15 mouse cellular contexts compared by ENCODE assay signal in genomic region chr4:117850176-117850575, GRCm38 (mm10). TPM values are rescaled to one million over a fixed set of nuclear protein-coding genes. Genes with fewer than 3 reads are reported as not detected.
A peak's percentile ranks its signal among the peaks of the same experiment; 100 is the strongest.
DNase-seq lines count a peak whose midpoint lies in the region; ATAC-seq lines count a peak whose summit lies in the region.
"Had no signal": no experiment of that assay in that cellular context is flagged by ENCODE, and none has a peak within 500 bp of the region (broad histone marks: within the 10 kb centered on the region; RNA-seq: fewer than 3 reads in every experiment).

No protein-coding gene starts in this region.

- H3K27ac ChIP-seq in hindbrain, embryonic 13.5 days: peak overlapping the region; percentile 70
- no peak overlapping the region for H3K27ac ChIP-seq in hindbrain, embryonic 12.5 days
- H3K27ac ChIP-seq in midbrain, embryonic 16.5 days (ENCODE audit: low read length): peak overlapping the region; percentile 45; the same call in 1 of the 2 replicates
- no peak overlapping the region for H3K27ac ChIP-seq in midbrain, embryonic 13.5 days
- H3K27ac ChIP-seq: embryonic facial prominence, embryonic 10.5 days had no signal

- WGBS in hindbrain, embryonic 13.5 days: 77% methylated on average over 7 of the region's 7 CpGs
- WGBS in hindbrain, embryonic 12.5 days: 84% methylated on average over 7 of the region's 7 CpGs
- WGBS in midbrain, embryonic 16.5 days: 78% methylated on average over 7 of the region's 7 CpGs
- WGBS in midbrain, embryonic 13.5 days: 87% methylated on average over 7 of the region's 7 CpGs

- no peak overlapping the region for H3K4me3 ChIP-seq in hindbrain, embryonic 13.5 days
- no peak overlapping the region for H3K4me3 ChIP-seq in hindbrain, embryonic 12.5 days
- no peak overlapping the region for H3K4me3 ChIP-seq in midbrain, embryonic 16.5 days (ENCODE audit: low read depth, low read length)
- no peak overlapping the region for H3K4me3 ChIP-seq in midbrain, embryonic 13.5 days (replicated peaks)
- H3K4me3 ChIP-seq: embryonic facial prominence, embryonic 10.5 days; erythroblast, embryonic 14.5 days; heart, embryonic 12.5 days had no signal

- no peak for ATAC-seq in hindbrain, embryonic 13.5 days (ENCODE audit: low FRiP score)
- no peak for ATAC-seq in hindbrain, embryonic 12.5 days (ENCODE audit: low FRiP score)
- ATAC-seq in midbrain, embryonic 16.5 days: no peak
- ATAC-seq in midbrain, embryonic 13.5 days: no peak
- ATAC-seq: activated CD4-positive, CD25-positive, alpha-beta regulatory T cell, adult 4 months had no signal

- no peaks in the 10 kb centered on the region for H3K9me3 ChIP-seq in hindbrain, embryonic 13.5 days
- no peaks in the 10 kb centered on the region for H3K9me3 ChIP-seq in hindbrain, embryonic 12.5 days (replicated peaks)
- no peaks in the 10 kb centered on the region for H3K9me3 ChIP-seq in midbrain, embryonic 16.5 days (replicated peaks; ENCODE audit: control insufficient read depth, low read length, poor library complexity, severe bottlenecking)
- H3K9me3 ChIP-seq in midbrain, embryonic 13.5 days: no peaks in the 10 kb centered on the region
- H3K9me3 ChIP-seq: embryonic facial prominence, embryonic 10.5 days; heart, embryonic 12.5 days had no signal

- 0 out of 2 replicates have a peak, but pooled peaks cover 5% of the 10 kb centered on the region for H3K27me3 ChIP-seq in hindbrain, embryonic 13.5 days
- no peaks in the 10 kb centered on the region for H3K27me3 ChIP-seq in hindbrain, embryonic 12.5 days
- H3K27me3 ChIP-seq in midbrain, embryonic 16.5 days (ENCODE audit: control insufficient read depth, insufficient read depth, low read depth, low read length): no peaks in the 10 kb centered on the region
- H3K27me3 ChIP-seq in midbrain, embryonic 13.5 days: no peaks in the 10 kb centered on the region

- H3K4me2 ChIP-seq in hindbrain, embryonic 13.5 days: peak overlapping the region; percentile 1; the same call in 1 of the 2 replicates
- H3K4me2 ChIP-seq in hindbrain, embryonic 12.5 days (replicated peaks): no peak overlapping the region
- H3K4me2 ChIP-seq in midbrain, embryonic 16.5 days (ENCODE audit: low read length): no peak overlapping the region
- H3K4me2 ChIP-seq in midbrain, embryonic 13.5 days (replicated peaks): no peak overlapping the region
- H3K4me2 ChIP-seq: heart, embryonic 12.5 days had no signal

- H3K4me1 ChIP-seq in hindbrain, embryonic 13.5 days (replicated peaks): peaks cover 46% of the 10 kb centered on the region
- H3K4me1 ChIP-seq in hindbrain, embryonic 12.5 days: peaks cover 32% of the 10 kb centered on the region
- H3K4me1 ChIP-seq in midbrain, embryonic 16.5 days (ENCODE audit: control insufficient read depth, insufficient read depth, low read length): peaks cover 4% of the 10 kb centered on the region; the same call in 1 of the 2 replicates
- peaks cover 32% of the 10 kb centered on the region for H3K4me1 ChIP-seq in midbrain, embryonic 13.5 days (replicated peaks)

- peak; percentile 82 to 87 for DNase-seq in cerebellum, postnatal 10 days
- no peak for DNase-seq in cerebellum, adult 11-12 months
- DNase-seq in adrenal gland, adult 18-20 months (ENCODE audit: low spot score in 2 of 2): no peak
- no peak for DNase-seq in right cerebral cortex, adult 18-20 months
- DNase-seq: layer of hippocampus, adult 9-11 months; thymus, postnatal 14 days had no signal

- H3K36me3 ChIP-seq in hindbrain, embryonic 13.5 days: no peaks in the 10 kb centered on the region
- no peaks in the 10 kb centered on the region for H3K36me3 ChIP-seq in hindbrain, embryonic 12.5 days
- no peaks in the 10 kb centered on the region for H3K36me3 ChIP-seq in midbrain, embryonic 16.5 days (ENCODE audit: control insufficient read depth, insufficient read depth, low read length)
- no peaks in the 10 kb centered on the region for H3K36me3 ChIP-seq in midbrain, embryonic 13.5 days

- no peak overlapping the region for H3K9ac ChIP-seq in hindbrain, embryonic 13.5 days
- no peak overlapping the region for H3K9ac ChIP-seq in hindbrain, embryonic 12.5 days
- no peak overlapping the region for H3K9ac ChIP-seq in midbrain, embryonic 16.5 days (ENCODE audit: low read depth, low read length)
- H3K9ac ChIP-seq in midbrain, embryonic 13.5 days (replicated peaks): no peak overlapping the region
- H3K9ac ChIP-seq: heart, embryonic 12.5 days had no signal

RNA-seq across cellular contexts. Expression of gene Slc6a9, which starts 15.9 kb away (rescaled TPM):
- 22.8 and 27.7 TPM in 2 replicates for polyA plus RNA-seq in hindbrain, embryonic 13.5 days (2015; fragmentation: Nextera tagmentation; extraction: Ambion mirVana)
- polyA plus RNA-seq in hindbrain, embryonic 12.5 days (2016; fragmentation: Nextera tagmentation; extraction: Ambion mirVana): 14.1 and 19.7 TPM in 2 replicates
- 32.2 and 45.9 TPM in 2 replicates for polyA plus RNA-seq in midbrain, embryonic 16.5 days (2015; fragmentation: Nextera tagmentation; extraction: Ambion mirVana)
- polyA plus RNA-seq in midbrain, embryonic 13.5 days (2015; fragmentation: Nextera tagmentation; extraction: Ambion mirVana): 14.9 and 16.1 TPM in 2 replicates
- 10 to 100 TPM in 1 of 2 experiments, 1 to 10 TPM in 1; 6.5 to 11.8 TPM for total RNA-seq in adrenal gland, adult 18-20 months (2021)
- total RNA-seq: neutrophil, adult 5-6 weeks had no signal

RNA-seq across cellular contexts. Expression of gene Ccdc24, which starts 22.2 kb away (rescaled TPM):
- 1.6 and 2.8 TPM in 2 replicates for polyA plus RNA-seq in hindbrain, embryonic 13.5 days (2015; fragmentation: Nextera tagmentation; extraction: Ambion mirVana)
- 2.9 TPM in 2 replicates for polyA plus RNA-seq in hindbrain, embryonic 12.5 days (2016; fragmentation: Nextera tagmentation; extraction: Ambion mirVana)
- polyA plus RNA-seq in midbrain, embryonic 16.5 days (2015; fragmentation: Nextera tagmentation; extraction: Ambion mirVana): 2.3 and 2.4 TPM in 2 replicates
- 3.0 and 3.4 TPM in 2 replicates for polyA plus RNA-seq in midbrain, embryonic 13.5 days (2015; fragmentation: Nextera tagmentation; extraction: Ambion mirVana)
- under 1 TPM; 0.70 to 0.99 TPM for total RNA-seq in adrenal gland, adult 18-20 months (2021)
- total RNA-seq: neutrophil, adult 5-6 weeks had no signal
- polyA plus RNA-seq: activated CD4-positive, CD25-positive, alpha-beta regulatory T cell, adult 4 months had no signal

RNA-seq across cellular contexts. Expression of gene B4galt2, which starts 33.1 kb away (rescaled TPM):
- polyA plus RNA-seq in hindbrain, embryonic 13.5 days (2015; fragmentation: Nextera tagmentation; extraction: Ambion mirVana): 45.2 and 45.4 TPM in 2 replicates
- 43.9 and 44.3 TPM in 2 replicates for polyA plus RNA-seq in hindbrain, embryonic 12.5 days (2016; fragmentation: Nextera tagmentation; extraction: Ambion mirVana)
- polyA plus RNA-seq in midbrain, embryonic 16.5 days (2015; fragmentation: Nextera tagmentation; extraction: Ambion mirVana): 58.8 and 65.5 TPM in 2 replicates
- 42.7 and 42.8 TPM in 2 replicates for polyA plus RNA-seq in midbrain, embryonic 13.5 days (2015; fragmentation: Nextera tagmentation; extraction: Ambion mirVana)
- total RNA-seq in adrenal gland, adult 18-20 months (2021): 10 to 100 TPM in 1 of 2 experiments, 1 to 10 TPM in 1; 9.9 to 12.9 TPM
- total RNA-seq: neutrophil, adult 5-6 weeks had no signal
- polyA plus RNA-seq: activated CD4-positive, CD25-positive, alpha-beta regulatory T cell, adult 4 months had no signal

RNA-seq across cellular contexts. Expression of gene Atp6v0b, which starts 37.0 kb away (rescaled TPM):
- 485 and 492 TPM in 2 replicates for polyA plus RNA-seq in hindbrain, embryonic 13.5 days (2015; fragmentation: Nextera tagmentation; extraction: Ambion mirVana)
- 267 and 289 TPM in 2 replicates for polyA plus RNA-seq in hindbrain, embryonic 12.5 days (2016; fragmentation: Nextera tagmentation; extraction: Ambion mirVana)
- polyA plus RNA-seq in midbrain, embryonic 16.5 days (2015; fragmentation: Nextera tagmentation; extraction: Ambion mirVana): 581 and 673 TPM in 2 replicates
- polyA plus RNA-seq in midbrain, embryonic 13.5 days (2015; fragmentation: Nextera tagmentation; extraction: Ambion mirVana): 458 and 469 TPM in 2 replicates
- 100 to 1,000 TPM; 222 to 245 TPM for total RNA-seq in adrenal gland, adult 18-20 months (2021)

RNA-seq across cellular contexts. Expression of gene Dph2, which starts 41.7 kb away (rescaled TPM):
- 24.0 and 24.8 TPM in 2 replicates for polyA plus RNA-seq in hindbrain, embryonic 13.5 days (2015; fragmentation: Nextera tagmentation; extraction: Ambion mirVana)
- 20.5 and 22.4 TPM in 2 replicates for polyA plus RNA-seq in hindbrain, embryonic 12.5 days (2016; fragmentation: Nextera tagmentation; extraction: Ambion mirVana)
- 21.2 and 23.1 TPM in 2 replicates for polyA plus RNA-seq in midbrain, embryonic 16.5 days (2015; fragmentation: Nextera tagmentation; extraction: Ambion mirVana)
- 26.0 and 26.1 TPM in 2 replicates for polyA plus RNA-seq in midbrain, embryonic 13.5 days (2015; fragmentation: Nextera tagmentation; extraction: Ambion mirVana)
- total RNA-seq in adrenal gland, adult 18-20 months (2021): 10 to 100 TPM; 11.7 to 13.3 TPM

Comparison
In these comparisons a context has a peak if more than half of its experiments do, and no peak if none do; other contexts are left out.
1. DNase-seq: peak in cerebellum, postnatal 10 days (2 of 2); none in cerebellum, adult 11-12 months (single experiment), adrenal gland, adult 18-20 months (0 of 2) and right cerebral cortex, adult 18-20 months (single experiment).
2. H3K27ac ChIP-seq: peak in hindbrain, embryonic 13.5 days (single experiment) and midbrain, embryonic 16.5 days (single experiment); none in hindbrain, embryonic 12.5 days (single experiment) and midbrain, embryonic 13.5 days (single experiment).